Mouse (Mus musculus): ENCODE measurements at regions not wholly inside any gene's neighbourhood (a gene's known extent, or its start where the extent isn't known, plus 50 kb on each side); places are given as distances from the start of the nearest gene placed in this dataset.

DNA sequence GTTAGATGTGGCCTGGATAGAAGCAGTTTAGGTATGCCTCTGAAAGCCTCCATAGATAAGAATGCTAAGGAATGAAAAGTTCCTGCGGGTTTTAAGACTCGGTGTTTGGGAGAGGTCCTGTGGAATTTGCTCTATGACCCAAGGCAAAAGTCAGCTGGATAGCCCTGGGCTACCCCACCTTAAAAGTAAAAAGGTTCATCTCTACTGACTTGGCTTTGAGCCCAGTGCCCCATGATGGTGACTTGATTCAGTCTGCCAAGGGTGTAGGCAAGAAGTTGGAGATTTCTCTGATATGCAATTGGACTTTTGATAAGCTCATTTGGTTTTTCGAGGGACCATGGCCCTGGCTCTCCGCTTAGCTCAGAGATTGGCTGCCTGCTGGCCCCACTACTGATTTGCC is 78.8 kb upstream of the Herc3 start:
- intact Hi-C loops (cut with DNase I): no loop called here

DNA sequence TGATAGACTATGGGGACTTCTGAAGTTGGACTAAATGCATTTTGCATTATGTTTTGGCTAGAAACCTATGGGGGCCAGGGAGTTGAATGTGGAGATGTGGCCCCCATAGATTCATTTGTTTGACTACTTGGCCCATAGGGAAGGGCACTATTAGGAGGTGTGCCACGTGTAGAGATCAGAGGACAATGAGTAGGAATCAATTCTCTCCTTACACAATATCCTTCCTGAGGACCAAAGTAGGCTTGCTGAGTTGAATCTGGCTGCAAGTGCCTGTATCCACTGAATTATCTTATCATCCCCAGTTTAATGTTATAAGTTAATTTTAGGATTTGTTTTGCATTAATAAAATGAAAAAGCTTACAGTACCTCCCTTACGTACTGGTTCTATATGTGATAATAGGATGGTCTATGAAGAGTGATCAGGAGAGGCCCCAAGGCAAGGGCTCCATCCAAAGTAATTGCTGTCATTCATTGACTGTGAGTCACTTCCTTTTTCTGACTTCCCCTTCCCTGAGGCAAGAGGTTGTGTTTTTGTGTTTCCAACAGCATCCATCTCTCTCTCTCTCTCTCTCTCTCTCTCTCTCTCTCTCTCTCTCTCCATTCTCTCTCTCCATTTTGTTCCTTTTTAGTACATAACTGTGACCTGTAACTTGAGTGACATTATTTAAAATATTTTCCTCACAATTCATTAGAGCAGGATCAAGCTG is 74.8 kb upstream of the Herc3 start:
- intact Hi-C loops (cut with DNase I): no loop called here
- DNase-seq (ENCODE audit: low spot score in 2 of 2): no peak

More for the DNA sequence above, 78.8 kb upstream of the Herc3 start:
- DNase-seq (ENCODE audit: low spot score in 2 of 2): no peak

DNA sequence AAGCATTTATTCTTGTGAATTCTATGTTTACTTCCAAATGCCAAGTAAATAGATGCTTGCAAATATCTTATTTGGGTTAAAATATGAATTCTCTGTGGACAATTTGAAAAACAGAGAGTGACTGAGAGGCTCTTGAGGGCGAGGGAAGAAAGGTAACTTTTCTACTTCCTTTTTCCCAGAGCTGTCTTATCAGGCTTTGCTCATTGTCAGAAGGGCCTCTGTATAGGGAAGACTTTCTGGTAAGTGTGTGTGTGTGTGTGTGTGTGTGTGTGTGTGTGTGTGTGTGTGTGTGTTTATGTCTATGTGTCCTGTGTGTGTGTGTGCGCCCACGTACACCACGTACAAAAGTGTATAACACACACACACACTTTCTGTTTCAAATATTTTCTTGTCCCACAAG is 73.9 kb upstream of the Herc3 start:
- intact Hi-C loops (cut with DNase I): no loop called here
- no peak for DNase-seq (ENCODE audit: low spot score in 2 of 2)

DNA sequence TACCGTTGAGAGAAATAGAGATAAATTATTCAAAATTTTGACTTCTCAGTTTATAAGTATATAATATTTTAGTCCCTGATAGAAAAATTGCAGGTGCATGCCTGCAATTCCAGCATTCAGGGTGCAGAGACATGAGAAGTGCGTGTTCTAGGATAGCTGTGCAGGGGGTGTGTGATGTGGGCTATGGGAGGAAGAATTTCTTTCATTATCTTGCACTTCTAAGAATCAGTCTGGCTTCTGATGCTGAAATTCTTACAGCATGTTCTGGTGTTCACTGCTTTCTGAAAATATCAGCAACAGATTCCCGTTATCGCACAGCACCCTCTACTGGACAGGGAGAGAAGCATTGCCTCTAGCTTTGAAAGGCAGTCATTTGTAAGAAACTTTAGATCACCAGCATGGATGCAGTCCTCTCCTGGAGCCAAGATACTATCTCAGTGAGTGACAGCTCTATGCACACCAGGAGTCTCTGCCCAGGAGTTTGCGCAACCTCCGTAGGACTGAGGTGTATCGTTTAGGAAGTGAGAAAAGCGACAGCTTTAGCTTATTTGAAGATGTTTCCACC is 60.5 kb upstream of the Herc3 start:
- DNase-seq (ENCODE audit: low spot score in 2 of 2): peak; percentile 51 to 71

DNA sequence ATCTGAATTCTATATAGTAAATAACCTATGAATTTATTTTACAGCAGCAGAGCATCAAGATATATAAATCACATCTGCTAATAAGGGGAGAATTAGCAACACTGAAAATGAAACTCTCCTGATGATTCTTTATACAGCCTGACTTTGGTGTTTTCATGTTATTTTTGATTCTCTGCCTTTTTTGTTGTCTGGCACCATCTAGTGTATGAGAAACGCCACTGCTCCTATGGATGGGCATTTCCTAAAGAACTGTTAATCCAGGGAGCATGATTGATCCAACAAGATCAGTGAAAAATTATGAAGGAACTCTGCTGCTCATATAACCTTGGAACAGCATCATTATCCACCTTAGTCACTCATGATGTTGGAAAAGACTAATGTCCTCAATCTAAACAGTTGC is 59.3 kb upstream of the Herc3 start:
- DNase-seq (ENCODE audit: low spot score in 2 of 2): peak; percentile 51 to 71
- intact Hi-C loops (cut with DNase I): loop anchor here (5.0 kb wide), 2 partner anchors 225 to 410 kb away; no protein-coding TSS in a partner anchor

More for the DNA sequence above, 60.5 kb upstream of the Herc3 start:
- intact Hi-C loops (cut with DNase I): loop anchor here (2.0 to 5.0 kb wide), 3 partner anchors 168 to 412 kb away; no protein-coding TSS in a partner anchor

Measured in left cerebral cortex, postnatal 25 days (tissue).